Mouse (Mus musculus): ENCODE data around the gene Gpr61.

The Gpr61 gene

DNA sequence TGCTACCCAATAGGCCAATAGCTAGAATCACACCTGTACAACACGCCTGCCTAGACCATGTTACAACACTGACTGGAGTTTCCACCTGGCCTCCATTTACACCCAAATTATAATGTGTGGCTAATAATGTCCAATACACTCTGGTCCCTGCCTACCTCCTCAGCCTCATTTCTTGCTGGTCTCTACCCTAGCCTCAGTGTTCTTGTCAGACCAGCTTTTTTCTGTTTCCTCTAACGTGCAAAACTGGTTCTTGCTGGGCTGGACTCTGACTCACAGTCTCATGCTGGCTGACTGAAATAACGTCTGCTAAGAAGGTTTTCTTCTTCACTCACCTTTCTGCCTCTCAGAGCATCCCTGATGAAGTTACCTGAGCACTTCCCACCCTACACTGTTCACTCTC is 28.4 kb downstream of the Gpr61 start:
- DNase-seq: no peak

- no peak for DNase-seq
These were observed 30.6 kb downstream of the Gpr61 start for GRCm38 (mm10) chr3:108124131-108124530.

DNA sequence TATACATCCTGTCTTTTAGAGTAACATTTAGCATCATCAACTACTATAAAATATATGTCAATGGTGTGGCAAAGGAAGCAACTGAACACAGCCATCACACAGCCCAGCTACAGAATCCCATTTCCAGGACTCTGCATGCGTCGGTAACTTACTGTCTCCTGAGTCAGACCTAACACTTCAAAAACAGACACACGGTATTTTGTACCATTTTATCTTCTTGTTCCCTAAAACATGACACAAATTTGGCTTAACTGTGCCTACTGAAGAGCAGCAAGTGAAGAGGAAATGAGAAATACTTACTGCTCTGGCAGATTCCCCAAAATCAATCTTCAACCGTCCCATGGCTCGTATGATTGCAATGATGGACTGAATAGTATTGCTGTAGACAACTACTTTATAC is 31.4 kb downstream of the Gpr61 start:
- no peak for DNase-seq

GRCm38 (mm10) chr3:108121101-108121500 is 33.6 kb downstream of the Gpr61 start:
- DNase-seq: no peak

- DNase-seq: no peak
These were observed 37.2 kb downstream of the Gpr61 start for GRCm38 (mm10) chr3:108117465-108117864.

- DNase-seq: no peak
These were observed 40.9 kb downstream of the Gpr61 start for GRCm38 (mm10) chr3:108113591-108114289.

DNA sequence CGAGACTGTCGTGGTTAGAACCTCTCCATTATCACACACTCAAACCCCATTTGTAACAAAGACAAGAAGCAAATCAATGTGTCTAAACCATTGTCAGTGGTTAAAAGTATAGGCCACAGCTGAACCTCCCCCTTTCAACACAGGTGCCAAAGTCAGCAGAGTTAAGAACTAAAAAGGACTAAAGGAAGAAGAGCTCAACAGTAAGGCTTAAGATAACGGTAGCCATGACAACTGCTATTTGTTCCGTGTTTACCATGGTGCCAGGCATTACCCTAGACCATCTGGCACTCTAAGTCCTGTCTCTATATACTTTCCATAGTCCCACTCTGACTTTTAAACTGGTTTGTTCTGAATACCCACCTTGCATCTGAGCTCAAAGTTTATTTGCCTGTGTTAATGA is 42.0 kb downstream of the Gpr61 start:
- no peak for DNase-seq

GRCm38 (mm10) chr3:108112246-108112645 is 42.4 kb downstream of the Gpr61 start:
- DNase-seq: no peak

- DNase-seq: no peak
These were observed 43.4 kb downstream of the Gpr61 start for GRCm38 (mm10) chr3:108111320-108111719.

DNA sequence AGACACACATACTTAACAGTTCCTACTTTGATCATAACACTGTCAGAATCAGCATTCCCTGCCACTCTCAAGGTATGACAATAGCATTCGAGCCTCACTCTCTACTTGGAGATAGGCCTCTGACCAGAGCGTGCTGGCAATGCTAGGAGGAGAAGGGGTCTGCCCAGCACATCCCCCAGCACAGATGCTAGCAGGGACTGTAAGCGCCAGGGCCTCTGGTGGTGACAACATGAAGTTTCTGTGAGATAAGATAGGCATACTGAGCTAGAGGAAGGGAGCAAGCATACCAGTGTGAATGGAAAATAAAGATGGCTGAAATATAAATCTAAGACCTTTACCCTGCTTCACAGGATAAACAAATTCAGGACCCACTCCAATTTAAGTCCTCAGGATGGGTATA is 49.4 kb downstream of the Gpr61 start:
- no peak for DNase-seq

- DNase-seq: no peak
These were observed 52.6 kb downstream of the Gpr61 start for GRCm38 (mm10) chr3:108102075-108102474.

- no peak for DNase-seq
These were observed 53.1 kb downstream of the Gpr61 start for GRCm38 (mm10) chr3:108101594-108101993.
